Mouse (Mus musculus): ENCODE data around the gene Ppan.

The Ppan gene

GRCm38 (mm10) chr9:20887704-20888385 lies at the start of gene Ppan:
Gene Ppan, plus strand, starts transcription at chr9:20888175.
- DNase-seq (ENCODE audit: low spot score): peak; percentile 93

GRCm38 (mm10) chr9:20838931-20839330 lies 49.0 kb upstream of the Ppan start:
- no peak for DNase-seq (ENCODE audit: low spot score)

- DNase-seq (ENCODE audit: low spot score): no peak
These were observed 45.8 kb upstream of the Ppan start for GRCm38 (mm10) chr9:20842211-20842610.

- DNase-seq (ENCODE audit: low spot score): peak; percentile 50
These were observed 45.3 kb upstream of the Ppan start for GRCm38 (mm10) chr9:20842670-20843069.

GRCm38 (mm10) chr9:20850179-20850578 lies 37.8 kb upstream of the Ppan start:
- DNase-seq (ENCODE audit: low spot score): no peak

GRCm38 (mm10) chr9:20857131-20857530 lies 30.8 kb upstream of the Ppan start:
- DNase-seq (ENCODE audit: low spot score): no peak

- no peak for DNase-seq (ENCODE audit: low spot score)
These were observed 28.0 kb upstream of the Ppan start for GRCm38 (mm10) chr9:20859926-20860325.

- peak; percentile 21 for DNase-seq (ENCODE audit: low spot score)
These were observed 26.2 kb upstream of the Ppan start for GRCm38 (mm10) chr9:20861821-20862220.

GRCm38 (mm10) chr9:20862225-20862624 lies 25.8 kb upstream of the Ppan start:
- no peak for DNase-seq (ENCODE audit: low spot score)

- no peak for DNase-seq (ENCODE audit: low spot score)
These were observed 21.1 kb upstream of the Ppan start for GRCm38 (mm10) chr9:20866879-20867278.

GRCm38 (mm10) chr9:20868448-20869001 lies 19.4 kb upstream of the Ppan start, which contains the start of gene A230050P20Rik:
Gene A230050P20Rik, plus strand, starts transcription at chr9:20868642.
- DNase-seq (ENCODE audit: low spot score): no peak

- no peak for DNase-seq (ENCODE audit: low spot score)
These were observed 18.7 kb upstream of the Ppan start for GRCm38 (mm10) chr9:20869246-20869645.

GRCm38 (mm10) chr9:20870211-20871173 lies 17.5 kb upstream of the Ppan start:
- DNase-seq (ENCODE audit: low spot score): no peak

- DNase-seq (ENCODE audit: low spot score): no peak
These were observed 15.0 kb upstream of the Ppan start for GRCm38 (mm10) chr9:20872991-20873390.

GRCm38 (mm10) chr9:20873521-20873920 lies 14.5 kb upstream of the Ppan start:
- DNase-seq (ENCODE audit: low spot score): no peak

GRCm38 (mm10) chr9:20875021-20875790 lies 12.8 kb upstream of the Ppan start:
- DNase-seq (ENCODE audit: low spot score): no peak

GRCm38 (mm10) chr9:20876318-20877117 lies 11.5 kb upstream of the Ppan start:
- peak; percentile 42 for DNase-seq (ENCODE audit: low spot score)

GRCm38 (mm10) chr9:20877118-20878040 lies 10.6 kb upstream of the Ppan start:
- no peak for DNase-seq (ENCODE audit: low spot score)

GRCm38 (mm10) chr9:20878041-20878709 lies 9.8 kb upstream of the Ppan start:
- peak; percentile 98 for DNase-seq (ENCODE audit: low spot score)
